Mouse (Mus musculus) kidney, embryonic 14.5 days (tissue): ENCODE measurements around the gene Mvd. TPM values are rescaled to one million over a fixed set of nuclear protein-coding genes. Genes with fewer than 3 reads are reported as not detected.

ENCODE experiments used
- ATAC-seq: fragments of 200-750 bp; cut with Nextera tagmentation; 2 replicates; pipeline ENCODE4 v1.8.0; 2017; ENCODE audit warnings: moderate number of reproducible peaks, mild to moderate bottlenecking, moderate TSS enrichment, moderate library complexity; ENCODE audit not compliant: low FRiP score, low TSS enrichment
- H3K27ac ChIP-seq: fragments of 300-500 bp; sonication (generic); 2 replicates; pipeline ENCODE4 v1.5.1; 2014; ENCODE audit warnings: low read depth, mild to moderate bottlenecking, low read length, moderate library complexity, mixed read lengths
- H3K27me3 ChIP-seq: fragments of 300-500 bp; sonication (generic); 2 replicates; pipeline ENCODE4 v1.6.1; 2014; ENCODE audit warnings: mild to moderate bottlenecking, low read length; ENCODE audit not compliant: control insufficient read depth, insufficient read depth
- H3K36me3 ChIP-seq: fragments of 300-500 bp; sonication (generic); 2 replicates; pipeline ENCODE4 v1.6.1; 2014; ENCODE audit warnings: low read length, mixed read lengths; ENCODE audit not compliant: control insufficient read depth, insufficient read depth
- H3K4me1 ChIP-seq: fragments of 300-500 bp; sonication (generic); 2 replicates; pipeline ENCODE4 v1.6.1; 2014; ENCODE audit warnings: low read length, mixed read lengths; ENCODE audit not compliant: control insufficient read depth, insufficient read depth
- H3K4me2 ChIP-seq: fragments of 300-500 bp; sonication (generic); replicated peaks from 2 replicates; pipeline ENCODE4 v1.6.1; 2014; ENCODE audit warnings: low read depth, mild to moderate bottlenecking, low read length
- H3K4me3 ChIP-seq: fragments of 300-500 bp; sonication (generic); 2 replicates; pipeline ENCODE4 v1.5.1; 2014; ENCODE audit warnings: mild to moderate bottlenecking, low read length
- H3K9ac ChIP-seq: fragments of 300-500 bp; sonication (generic); 2 replicates; pipeline ENCODE4 v1.6.1; 2014; ENCODE audit warnings: low read depth, mild to moderate bottlenecking, low read length, moderate library complexity
- H3K9me3 ChIP-seq: fragments of 300-500 bp; sonication (generic); 2 replicates; pipeline ENCODE4 v1.6.1; 2016; ENCODE audit warnings: low read length; ENCODE audit not compliant: control insufficient read depth
- WGBS: fragments of 180-500 bp; shearing (Covaris S2); extraction: QIAGEN DNeasy Blood & Tissue Kit; methylation state at CpG from one replicate; pipeline ENCODE4 v1.1.7; 2014; 5-methylcytosine and 5-hydroxymethylcytosine counted together
- polyA plus RNA-seq: library from polyadenylated mRNA; unstranded; fragments of >200 nt; fragmentation: Nextera tagmentation; extraction: Ambion mirVana; gene quantifications from 2 replicates; pipeline ENCODE4 v1.2.1, GENCODE M21; 2014

Gene Mvd
- polyA plus RNA-seq, 1 experiment from 2014 or later = 36.1 TPM

DNA sequence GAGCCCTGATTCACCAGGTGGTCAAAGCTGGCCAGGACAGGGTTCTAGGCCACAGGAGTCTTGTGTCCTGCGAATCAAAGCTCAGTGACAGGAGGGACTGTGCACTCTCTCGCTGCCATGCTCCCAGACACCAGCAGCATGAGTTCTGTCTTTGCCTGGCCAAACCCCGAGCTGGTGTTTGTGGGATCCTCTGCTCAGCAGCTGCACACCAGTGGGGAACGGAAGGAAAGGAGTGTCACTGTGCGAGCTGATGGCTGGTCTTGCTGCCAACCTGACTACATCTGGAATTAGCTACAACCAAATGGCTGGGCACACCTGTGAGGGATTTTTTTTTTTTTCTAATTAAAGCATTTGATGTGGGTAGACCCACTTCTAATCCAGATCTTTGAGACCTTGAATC, 27.5 kb upstream of the Mvd start:
- Histone ChIP-seq H3K27ac (no peak overlapping the region), H3K9me3 (no peaks in the 10 kb centered on the region), H3K9ac (no peak overlapping the region), H3K4me1 (peaks cover 10% of the 10 kb centered on the region), H3K4me2 (no peak overlapping the region), H3K36me3 (peaks cover 40% of the 10 kb centered on the region), H3K27me3 (no peaks in the 10 kb centered on the region), H3K4me3 (no peak overlapping the region)
- no peak for ATAC-seq
- 84% methylated on average over 5 of the region's 5 CpGs for WGBS

DNA sequence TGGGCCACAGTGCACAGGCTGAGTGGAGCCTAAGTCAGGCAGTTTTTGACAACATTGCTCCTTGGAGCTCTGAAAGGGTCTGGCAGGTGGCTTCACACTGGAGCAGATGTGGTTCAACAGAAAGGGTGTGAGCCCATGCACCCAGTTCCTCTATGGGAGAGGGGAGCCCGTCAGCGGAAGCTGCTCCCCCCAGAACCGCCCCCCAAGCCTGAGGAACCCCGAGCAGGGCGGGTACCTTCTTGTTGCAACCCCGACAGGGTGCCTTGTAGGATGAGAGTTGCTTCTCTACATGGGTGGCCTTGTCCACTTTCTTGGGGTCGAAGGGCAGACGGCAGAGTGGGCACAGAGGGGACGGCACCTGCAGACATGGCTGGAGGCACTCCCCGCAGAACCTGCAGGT, 26.7 kb upstream of the Mvd start:
- no peaks in the 10 kb centered on the region for H3K27me3 ChIP-seq
- no peak overlapping the region for H3K4me3 ChIP-seq
- no peaks in the 10 kb centered on the region for H3K9me3 ChIP-seq
- no peak overlapping the region for H3K27ac ChIP-seq
- peaks cover 7% of the 10 kb centered on the region for H3K4me1 ChIP-seq
- WGBS = 82% methylated on average over 10 of the region's 10 CpGs
- ATAC-seq = no peak
- H3K36me3 ChIP-seq = peaks cover 40% of the 10 kb centered on the region
- H3K9ac ChIP-seq = no peak overlapping the region
- H3K4me2 ChIP-seq = no peak overlapping the region

DNA sequence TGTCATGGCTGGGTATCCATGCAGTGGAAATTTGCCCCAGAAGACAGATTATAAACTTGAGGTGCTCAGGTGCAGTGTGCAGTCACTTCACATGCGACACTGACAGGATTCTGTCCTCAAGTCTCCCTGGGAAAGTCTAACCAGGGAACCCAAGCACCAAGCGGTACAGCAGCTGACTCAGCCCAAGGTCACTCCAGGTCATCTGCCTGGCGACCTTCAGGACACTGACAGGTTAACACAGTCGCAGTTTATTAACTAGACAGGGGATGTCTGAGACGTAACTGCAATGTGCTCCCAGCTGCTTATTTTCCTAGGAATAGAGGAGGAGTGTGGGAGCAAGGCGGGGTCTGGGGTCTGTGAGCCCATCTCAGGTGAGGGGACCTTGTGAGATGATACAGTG, 26.2 kb upstream of the Mvd start:
- H3K9ac ChIP-seq = no peak overlapping the region
- no peak overlapping the region for H3K4me2 ChIP-seq
- H3K9me3 ChIP-seq = no peaks in the 10 kb centered on the region
- WGBS = 72% methylated on average over 6 of the region's 6 CpGs
- H3K27me3 ChIP-seq = no peaks in the 10 kb centered on the region
- no peak for ATAC-seq
- H3K4me3 ChIP-seq = no peak overlapping the region
- no peak overlapping the region for H3K27ac ChIP-seq
- H3K4me1 ChIP-seq = peaks cover 2% of the 10 kb centered on the region; the same call in 1 of the 2 replicates
- H3K36me3 ChIP-seq = peaks cover 40% of the 10 kb centered on the region

DNA sequence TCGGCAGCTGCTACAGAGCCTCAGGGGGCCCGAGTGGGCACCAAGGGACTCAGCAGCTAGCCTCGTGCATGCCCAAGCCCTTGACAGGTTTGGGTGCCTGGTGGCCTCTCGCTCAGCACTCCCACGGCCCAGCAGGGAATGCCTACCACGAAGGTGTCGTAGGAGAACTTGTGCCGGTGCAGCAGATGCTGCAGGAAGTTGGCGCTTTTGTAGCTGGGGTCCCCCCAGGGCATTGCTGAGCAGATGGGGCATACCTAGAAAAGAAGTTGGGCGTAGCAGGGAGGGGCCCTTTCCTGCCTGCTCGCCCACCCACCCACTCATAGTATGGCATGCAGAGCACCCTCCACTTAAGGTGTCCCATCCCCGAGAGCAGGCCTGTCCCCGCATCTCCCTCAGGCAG, 24.6 kb upstream of the Mvd start:
- Histone ChIP-seq H3K9me3 (no peaks in the 10 kb centered on the region), H3K27me3 (no peaks in the 10 kb centered on the region), H3K9ac (no peak overlapping the region), H3K27ac (no peak overlapping the region), H3K4me2 (no peak overlapping the region), H3K4me3 (no peak overlapping the region), H3K36me3 (peaks cover 36% of the 10 kb centered on the region), H3K4me1 (no peaks in the 10 kb centered on the region)
- no peak for ATAC-seq
- WGBS = 93% methylated on average over 13 of the region's 13 CpGs

DNA sequence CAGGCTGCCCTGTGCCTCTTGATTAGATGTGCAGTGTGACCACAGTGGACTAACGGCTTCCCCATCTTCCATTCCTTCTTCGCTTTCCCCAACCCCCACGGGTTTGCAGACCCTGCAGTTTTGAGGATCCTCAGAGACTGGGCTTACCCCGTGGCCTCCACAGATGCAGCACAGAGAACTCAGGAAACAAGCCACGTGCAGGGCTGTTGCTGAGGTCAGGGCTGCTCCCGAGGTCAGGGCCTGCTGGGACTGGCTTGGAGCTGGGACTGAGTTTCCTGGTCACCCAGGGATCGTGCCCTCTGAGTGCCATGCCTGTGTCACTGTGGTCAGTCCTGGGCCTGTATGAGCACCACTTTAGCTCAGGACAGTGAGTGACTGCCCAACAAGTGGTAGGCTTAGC, 21.8 kb upstream of the Mvd start:
- WGBS = 60% methylated on average over 7 of the region's 7 CpGs

DNA sequence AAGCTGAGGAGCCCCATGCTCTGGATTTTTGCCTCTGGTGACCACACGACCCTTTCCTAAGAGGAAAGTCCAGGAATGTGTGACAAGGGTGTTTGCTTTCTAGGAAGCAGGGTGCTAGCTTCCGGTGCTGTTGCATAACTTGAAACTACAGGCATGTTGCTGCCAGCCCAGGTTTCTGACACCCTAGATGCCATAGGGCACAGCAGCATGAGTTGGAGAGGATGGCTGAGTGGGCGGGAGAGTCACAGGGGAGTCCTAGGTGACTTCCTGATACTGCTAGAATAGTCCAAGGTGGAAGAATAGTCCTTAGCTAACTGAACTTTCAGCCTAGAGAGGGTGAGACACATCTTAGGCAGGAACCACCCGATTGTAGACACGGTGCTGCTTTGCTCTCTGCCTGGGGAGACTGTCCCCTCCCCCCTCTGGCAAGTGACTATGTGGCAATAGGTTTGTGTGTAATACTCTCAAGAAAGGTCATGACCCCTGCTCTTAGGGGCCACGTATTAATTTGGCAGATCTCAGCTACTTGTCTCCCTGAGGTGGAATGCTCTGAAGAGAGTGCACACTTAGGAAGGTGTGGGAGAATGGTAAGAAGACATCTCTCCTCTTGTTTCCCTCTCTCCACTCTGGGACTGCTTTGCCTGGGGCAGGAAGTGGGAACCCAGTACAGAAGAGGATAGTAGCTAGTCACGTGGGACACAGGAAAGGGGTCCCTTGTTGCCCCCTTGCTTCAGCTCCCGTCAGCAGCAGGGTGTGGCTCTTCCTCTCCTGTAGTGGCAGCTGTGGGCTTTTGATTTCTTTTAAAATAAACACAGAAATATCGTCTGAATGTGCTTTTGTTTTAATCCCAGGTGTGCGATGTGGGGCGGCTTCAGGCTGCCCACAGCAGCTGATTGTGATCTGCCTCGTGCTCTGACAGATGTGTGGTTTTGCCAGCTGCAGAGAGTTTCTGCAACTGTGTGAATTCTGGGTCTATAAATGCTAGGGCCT, 20.7 kb upstream of the Mvd start:
- Histone ChIP-seq H3K4me2 (no peak overlapping the region), H3K4me1 (peaks cover 9% of the 10 kb centered on the region; the same call in 1 of the 2 replicates), H3K4me3 (no peak overlapping the region), H3K36me3 (peaks cover 21% of the 10 kb centered on the region), H3K9me3 (no peaks in the 10 kb centered on the region), H3K27ac (no peak overlapping the region), H3K27me3 (peaks cover 21% of the 10 kb centered on the region), H3K9ac (no peak overlapping the region)
- 60% methylated on average over 12 of the region's 12 CpGs for WGBS
- ATAC-seq = no peak

More for the DNA sequence above, 21.8 kb upstream of the Mvd start:
- Histone ChIP-seq H3K27me3 (peaks cover 12% of the 10 kb centered on the region), H3K4me1 (peaks cover 9% of the 10 kb centered on the region; the same call in 1 of the 2 replicates), H3K9me3 (no peaks in the 10 kb centered on the region), H3K36me3 (peaks cover 28% of the 10 kb centered on the region), H3K9ac (no peak overlapping the region), H3K4me3 (no peak overlapping the region), H3K4me2 (no peak overlapping the region), H3K27ac (no peak overlapping the region)
- ATAC-seq = no peak

DNA sequence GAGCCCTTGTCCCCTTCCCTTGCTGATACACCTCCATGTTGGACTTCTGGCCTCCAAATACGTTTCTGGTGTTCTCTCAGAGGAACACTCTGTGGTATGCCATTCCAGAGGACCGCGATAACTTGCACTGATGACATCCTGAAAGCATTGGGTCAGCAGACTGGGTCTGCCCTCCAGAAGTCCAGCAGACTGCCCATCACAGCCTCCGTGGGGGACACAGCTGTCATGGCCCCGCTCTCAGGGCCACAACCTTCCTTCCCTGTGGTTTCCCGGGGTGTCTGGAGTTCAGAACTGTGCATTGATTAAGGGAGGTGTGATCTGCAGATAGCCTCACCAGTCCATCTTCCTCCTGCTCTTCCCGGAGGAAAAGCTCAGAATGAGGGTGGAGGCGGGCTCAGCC, 19.3 kb upstream of the Mvd start:
- no peak for ATAC-seq
- Histone ChIP-seq H3K4me1 (peaks cover 9% of the 10 kb centered on the region; the same call in 1 of the 2 replicates), H3K27ac (no peak overlapping the region), H3K36me3 (peaks cover 10% of the 10 kb centered on the region), H3K4me3 (no peak overlapping the region), H3K4me2 (no peak overlapping the region), H3K27me3 (peaks cover 26% of the 10 kb centered on the region), H3K9ac (no peak overlapping the region), H3K9me3 (no peaks in the 10 kb centered on the region)
- 71% methylated on average over 8 of the region's 8 CpGs for WGBS

DNA sequence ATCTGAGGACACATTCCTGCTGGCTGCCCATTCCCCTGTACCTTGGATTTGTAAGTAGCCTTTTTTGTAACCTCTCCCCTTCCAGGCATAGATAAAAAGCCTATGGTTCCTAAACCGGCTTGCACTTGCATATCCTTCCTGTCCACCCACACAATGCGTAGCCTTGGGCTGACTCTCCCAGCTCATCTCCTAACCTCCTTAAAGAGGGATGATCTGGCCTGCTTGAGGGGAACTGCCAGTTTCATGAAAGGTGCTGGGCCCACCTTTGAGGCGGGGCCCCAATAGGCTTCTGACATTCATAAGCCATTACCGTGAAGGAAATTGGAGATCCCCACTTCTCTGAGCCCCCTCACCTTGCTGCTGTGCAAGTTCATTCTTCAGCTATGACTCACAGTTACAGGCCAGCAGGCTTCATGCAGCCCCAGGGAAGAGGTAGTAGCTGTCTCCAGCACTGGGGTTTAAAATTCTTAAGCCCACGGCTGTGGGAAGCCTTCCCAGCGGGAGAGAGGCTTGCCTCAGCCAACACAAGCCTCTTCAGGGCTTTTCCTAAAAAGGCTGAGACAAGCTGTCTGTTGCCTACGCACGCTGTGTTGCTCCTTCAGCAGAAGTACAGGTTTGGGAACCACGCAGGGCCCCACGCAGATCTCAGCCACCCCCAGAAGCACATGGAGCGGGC, 18.4 kb upstream of the Mvd start:
- H3K4me3 ChIP-seq = no peak overlapping the region
- H3K4me2 ChIP-seq = no peak overlapping the region
- WGBS = 67% methylated on average over 11 of the region's 11 CpGs
- H3K4me1 ChIP-seq = peaks cover 9% of the 10 kb centered on the region; the same call in 1 of the 2 replicates
- no peak for ATAC-seq
- H3K27ac ChIP-seq = no peak overlapping the region
- peaks cover 30% of the 10 kb centered on the region for H3K27me3 ChIP-seq
- no peaks in the 10 kb centered on the region for H3K9me3 ChIP-seq
- peaks cover under 1% of the 10 kb centered on the region for H3K36me3 ChIP-seq
- no peak overlapping the region for H3K9ac ChIP-seq
